Mouse (Mus musculus) kidney, adult 2 months (tissue): Measurements from ENCODE around the gene Nfasc.

ENCODE experiments used
- CTCF ChIP-seq: fragments of 200-500 bp; conservative IDR thresholded peaks from 2 replicates; pipeline ENCODE4 v1.5.1; 2011; ENCODE audit warnings: low read depth, mild to moderate bottlenecking, control low read depth, low read length, moderate library complexity, mixed read lengths; ENCODE audit not compliant: insufficient read depth, insufficient read length
- POLR2A ChIP-seq: fragments of 200-500 bp; IDR thresholded peaks from one replicate; pipeline ENCODE4 v1.6.1; 2011; ENCODE audit warnings: low read depth, low read length, control low read depth

GRCm38 (mm10) chr1:132755211-132755610, 13.6 kb upstream of the Nfasc start:
- TF ChIP-seq CTCF: no peak
- no peak for TF ChIP-seq POLR2A
